13 mouse cellular contexts compared by ENCODE assay signal in genomic region chr2:161553651-161554050, GRCm38 (mm10).
DNase-seq lines count a peak whose midpoint lies in the region.
"Had no signal": no experiment of that assay in that cellular context is flagged by ENCODE, and none has a peak within 500 bp of the region (broad histone marks: within the 10 kb centered on the region; RNA-seq: fewer than 3 reads in every experiment).

No protein-coding gene starts in this region.

- DNase-seq in adrenal gland, adult (ENCODE audit: inconsistent age in 2 of 2, low spot score in 1 of 2), result peak; percentile 64 to 74
- no peak for DNase-seq in adrenal gland, adult 18-20 months (ENCODE audit: low spot score in 2 of 2)
- DNase-seq in urinary bladder, postnatal 14 days (ENCODE audit: low spot score), result peak; percentile 4
- no peak for DNase-seq in urinary bladder, postnatal 4 days (ENCODE audit: low spot score in 2 of 2)
- DNase-seq in adrenal gland, postnatal 36 days, result peak; percentile 39 to 59
- no peak for DNase-seq in thymus, postnatal 10 days (ENCODE audit: low spot score in 2 of 2)
- DNase-seq: cerebellum, adult 11-12 months; cerebellum, adult 8-10 months; cerebellum, postnatal 10 days; cerebellum, postnatal 36 days; embryo, embryonic 11 days; gastrocnemius, postnatal 25 days; heart, adult 2 months had no signal

Comparison
In these comparisons a context has a peak if more than half of its experiments do, and no peak if none do; other contexts are left out.
1. DNase-seq: peak in adrenal gland, adult (2 of 2), urinary bladder, postnatal 14 days (single experiment) and adrenal gland, postnatal 36 days (2 of 2); none in adrenal gland, adult 18-20 months (0 of 2), urinary bladder, postnatal 4 days (0 of 2) and thymus, postnatal 10 days (0 of 2).